Mouse (Mus musculus) embryonic facial prominence, embryonic 11.5 days (tissue): Measurements from ENCODE around the gene Snx18. TPM values are rescaled to one million over a fixed set of nuclear protein-coding genes. Genes with fewer than 3 reads are reported as not detected.

ENCODE experiments used
- ATAC-seq: fragments of 200-750 bp; cut with Nextera tagmentation; replicated peaks from 2 replicates; pipeline ENCODE4 v1.8.0; 2017; ENCODE audit warnings: low read depth; ENCODE audit not compliant: insufficient number of reproducible peaks, low FRiP score, low TSS enrichment
- DNase-seq: peaks from one replicate; pipeline ENCODE4 v3.0.0-alpha.2; 2015; ENCODE audit warnings: low spot score
- H3K27ac ChIP-seq: fragments of 300-500 bp; sonication (generic); replicated peaks from 2 replicates; pipeline ENCODE4 v1.5.1; 2014; ENCODE audit warnings: mild to moderate bottlenecking, low read depth, low read length, control low read depth
- H3K27me3 ChIP-seq: fragments of 300-500 bp; sonication (generic); 2 replicates; pipeline ENCODE4 v1.6.1; 2014; ENCODE audit warnings: mild to moderate bottlenecking, low read length, moderate library complexity, mixed read lengths; ENCODE audit not compliant: control insufficient read depth, insufficient read depth
- H3K36me3 ChIP-seq: fragments of 300-500 bp; sonication (generic); replicated peaks from 2 replicates; pipeline ENCODE4 v1.6.1; 2014; ENCODE audit warnings: low read depth, mild to moderate bottlenecking, low read length, moderate library complexity, mixed read lengths; ENCODE audit not compliant: control insufficient read depth, insufficient read depth
- H3K4me1 ChIP-seq: fragments of 300-500 bp; sonication (generic); 2 replicates; pipeline ENCODE4 v1.6.1; 2014; ENCODE audit warnings: low read length, mixed read lengths; ENCODE audit not compliant: control insufficient read depth, insufficient read depth
- H3K4me2 ChIP-seq: fragments of 300-500 bp; sonication (generic); 2 replicates; pipeline ENCODE4 v1.6.1; 2014; ENCODE audit warnings: low read depth, mild to moderate bottlenecking, control low read depth, low read length, moderate library complexity
- H3K4me3 ChIP-seq: fragments of 300-500 bp; sonication (generic); 2 replicates; pipeline ENCODE4 v1.5.1; 2014; ENCODE audit warnings: low read depth, low read length, control low read depth
- H3K9ac ChIP-seq: fragments of 300-500 bp; sonication (generic); replicated peaks from 2 replicates; pipeline ENCODE4 v1.6.1; 2014; ENCODE audit warnings: mild to moderate bottlenecking, control low read depth, low read length
- H3K9me3 ChIP-seq: fragments of 300-500 bp; sonication (generic); replicated peaks from 2 replicates; pipeline ENCODE4 v1.6.1; 2016; ENCODE audit warnings: mild to moderate bottlenecking, low read length, inconsistent platforms, mixed read lengths; ENCODE audit not compliant: control insufficient read depth
- WGBS: fragments of 180-500 bp; shearing (Covaris S2); extraction: QIAGEN DNeasy Blood & Tissue Kit; methylation state at CpG from one replicate; pipeline ENCODE4 v1.1.7; 2014; 5-methylcytosine and 5-hydroxymethylcytosine counted together
- polyA plus RNA-seq: library from polyadenylated mRNA; unstranded; fragments of >200 nt; fragmentation: Nextera tagmentation; extraction: Ambion mirVana; gene quantifications from 2 replicates; pipeline ENCODE4 v1.2.1, GENCODE M21; 2014

The Snx18 gene
- polyA plus RNA-seq, 1 experiment from 2014 or later: 34.7 TPM

GRCm38 (mm10) chr13:113547807-113548426 lies 70.4 kb downstream of the Snx18 start:
- Histone ChIP-seq H3K36me3 (no peaks in the 10 kb centered on the region), H3K4me3 (no peak overlapping the region), H3K4me2 (no peak overlapping the region), H3K9me3 (no peaks in the 10 kb centered on the region), H3K4me1 (no peaks in the 10 kb centered on the region), H3K27ac (no peak overlapping the region), H3K9ac (no peak overlapping the region), H3K27me3 (no peaks in the 10 kb centered on the region)
- 88% methylated on average over 8 of the region's 8 CpGs for WGBS
- no peak for ATAC-seq
- DNase-seq: no peak

GRCm38 (mm10) chr13:113542374-113542773 lies 76.0 kb downstream of the Snx18 start:
- no peak for DNase-seq
- ATAC-seq: no peak
- no peak overlapping the region for H3K4me2 ChIP-seq
- no peak overlapping the region for H3K9ac ChIP-seq
- H3K36me3 ChIP-seq: no peaks in the 10 kb centered on the region
- no peaks in the 10 kb centered on the region for H3K4me1 ChIP-seq
- H3K9me3 ChIP-seq: no peaks in the 10 kb centered on the region
- no peaks in the 10 kb centered on the region for H3K27me3 ChIP-seq
- 88% methylated on average over 6 of the region's 6 CpGs for WGBS
- no peak overlapping the region for H3K4me3 ChIP-seq
- no peak overlapping the region for H3K27ac ChIP-seq

Other genes with a start within 250 kb of the Snx18 start
- gene Hspb3, start 45.1 kb upstream of the Snx18 start, polyA plus RNA-seq: 0.66 and 1.4 TPM in 2 replicates
- gene Arl15, start 175.9 kb upstream of the Snx18 start, polyA plus RNA-seq: 10.9 and 14.4 TPM in 2 replicates